ENCODE assay signal across 10 mouse cellular contexts in genomic region chr12:69644877-69645276, GRCm38 (mm10). TPM values are rescaled to one million over a fixed set of nuclear protein-coding genes. Genes with fewer than 3 reads are reported as not detected.
A peak's percentile ranks its signal among the peaks of the same experiment; 100 is the strongest.
DNase-seq lines count a peak whose midpoint lies in the region; ATAC-seq lines count a peak whose summit lies in the region.
"Had no signal": no experiment of that assay in that cellular context is flagged by ENCODE, and none has a peak within 500 bp of the region (broad histone marks: within the 10 kb centered on the region; RNA-seq: fewer than 3 reads in every experiment).

No protein-coding gene starts in this region.

- H3K27me3 ChIP-seq in hindbrain, embryonic 15.5 days = no peaks in the 10 kb centered on the region
- no peaks in the 10 kb centered on the region for H3K27me3 ChIP-seq in hindbrain, embryonic 10.5 days (ENCODE audit: insufficient read depth, poor library complexity, severe bottlenecking)
- H3K27me3 ChIP-seq: Patski had no signal

- H3K4me1 ChIP-seq in hindbrain, embryonic 15.5 days (replicated peaks) = no peaks in the 10 kb centered on the region
- no peaks in the 10 kb centered on the region for H3K4me1 ChIP-seq in hindbrain, embryonic 10.5 days (replicated peaks)

- no peak for DNase-seq in hindbrain, embryonic 10.5 days (ENCODE audit: low spot score)
- peak; percentile 85 for DNase-seq in adipocyte (ENCODE audit: low spot score)
- DNase-seq in heart, postnatal 36 days = peak; percentile 15 to 33
- DNase-seq in lung, postnatal 25 days (ENCODE audit: low spot score) = peak; percentile 21
- no peak for DNase-seq in thymus, postnatal 0 days (ENCODE audit: low spot score)
- DNase-seq in cerebellum, adult 8-10 months = no peak
- DNase-seq in thymus, postnatal 4 days = no peak

- peak overlapping the region; percentile 25; the same call in 1 of the 2 replicates for H3K27ac ChIP-seq in hindbrain, embryonic 15.5 days (replicated peaks)
- H3K27ac ChIP-seq in hindbrain, embryonic 10.5 days = no peak overlapping the region
- H3K27ac ChIP-seq: hindbrain, embryonic 14.5 days had no signal

- no peak overlapping the region for H3K4me2 ChIP-seq in hindbrain, embryonic 15.5 days
- H3K4me2 ChIP-seq: hindbrain, embryonic 14.5 days had no signal

- intact Hi-C loops in heart, postnatal 36 days (cut with DNase I) = loop anchor here (5.0 kb wide), 2 partner anchors 37 to 52 kb away; partner anchors contain the start of gene Sos2

- no peak for ATAC-seq in hindbrain, embryonic 15.5 days (ENCODE audit: low FRiP score, low read depth)
- ATAC-seq: Patski had no signal

- WGBS in hindbrain, embryonic 15.5 days = 62% methylated on average over 3 of the region's 3 CpGs
- WGBS in hindbrain, embryonic 10.5 days = 90% methylated on average over 3 of the region's 3 CpGs

- no peak overlapping the region for H3K9ac ChIP-seq in hindbrain, embryonic 15.5 days
- H3K9ac ChIP-seq: hindbrain, embryonic 14.5 days had no signal

- H3K4me3 ChIP-seq in hindbrain, embryonic 15.5 days = no peak overlapping the region
- H3K4me3 ChIP-seq in hindbrain, embryonic 10.5 days = no peak overlapping the region

- H3K36me3 ChIP-seq in hindbrain, embryonic 15.5 days = peaks cover 24% of the 10 kb centered on the region
- peaks cover 55% of the 10 kb centered on the region for H3K36me3 ChIP-seq in hindbrain, embryonic 10.5 days

- no peaks in the 10 kb centered on the region for H3K9me3 ChIP-seq in hindbrain, embryonic 15.5 days
- no peaks in the 10 kb centered on the region for H3K9me3 ChIP-seq in hindbrain, embryonic 10.5 days

RNA-seq across cellular contexts. Expression of gene Sos2, which starts 36.8 kb away (rescaled TPM):
- 12.5 and 13.3 TPM in 2 replicates for polyA plus RNA-seq in hindbrain, embryonic 15.5 days (2015; fragmentation: Nextera tagmentation; extraction: Ambion mirVana)
- polyA plus RNA-seq in hindbrain, embryonic 10.5 days (2016; fragmentation: Nextera tagmentation; extraction: Ambion mirVana) = 8.5 and 10.1 TPM in 2 replicates
- 10 to 100 TPM; 35.5 to 36.2 TPM for total RNA-seq in heart, postnatal 36 days (2021)
- 5.9 and 6.9 TPM in 2 replicates for polyA plus RNA-seq in thymus, postnatal 0 days (2015; fragmentation: Nextera tagmentation; extraction: Ambion mirVana)

Comparison
In these comparisons a context has a peak if more than half of its experiments do, and no peak if none do; other contexts are left out.
1. DNase-seq: peak in adipocyte (single experiment), heart, postnatal 36 days (2 of 2) and lung, postnatal 25 days (single experiment); none in hindbrain, embryonic 10.5 days (single experiment), thymus, postnatal 0 days (single experiment), cerebellum, adult 8-10 months (single experiment) and thymus, postnatal 4 days (single experiment).